Mouse (Mus musculus) left cerebral cortex, postnatal 4 days (tissue): ENCODE results near the gene Cdkn3. TPM values are rescaled to one million over a fixed set of nuclear protein-coding genes. Genes with fewer than 3 reads are reported as not detected.

Source experiments
- total RNA-seq, 2 experiments: library from RNA; stranded (reverse); gene quantifications; 2 replicates each; pipeline ENCODE4 v1.2.3; 2021

Cdkn3 gene
- total RNA-seq, 2 experiments from 2014 or later = 3.0 to 5.1 TPM

Other genes with a start within 250 kb of the Cdkn3 start
- gene Cnih1, start 27.9 kb downstream of the Cdkn3 start, total RNA-seq = 10 to 100 TPM; 70.9 to 72.6 TPM
- 100 to 1,000 TPM; 132 to 135 TPM for gene Gmfb, start 61.7 kb downstream of the Cdkn3 start, total RNA-seq
- gene Cgrrf1, start 71.6 kb downstream of the Cdkn3 start, total RNA-seq = 1 to 10 TPM; 6.3 TPM
- gene Samd4, start 122.3 kb downstream of the Cdkn3 start, total RNA-seq = 10 to 100 TPM; 12.2 to 13.4 TPM